Mouse (Mus musculus) testis, adult 10 weeks (tissue): ENCODE results near the gene Kmt5a. TPM values are rescaled to one million over a fixed set of nuclear protein-coding genes. Genes with fewer than 3 reads are reported as not detected.

ENCODE experiments used
- polyA plus RNA-seq: library from polyadenylated mRNA; stranded (reverse); fragments of 350-450 nt; fragmentation: Illumina TruSeq; extraction: RNeasy Lipid Tissue Mini Kit (QIAGEN cat#74804); gene quantifications from one replicate; pipeline ENCODE4 v1.2.3, GENCODE M21; 2014; ENCODE audit warnings: low read depth, low replicate concordance

Gene Kmt5a
- polyA plus RNA-seq: 31.7 TPM

DNA sequence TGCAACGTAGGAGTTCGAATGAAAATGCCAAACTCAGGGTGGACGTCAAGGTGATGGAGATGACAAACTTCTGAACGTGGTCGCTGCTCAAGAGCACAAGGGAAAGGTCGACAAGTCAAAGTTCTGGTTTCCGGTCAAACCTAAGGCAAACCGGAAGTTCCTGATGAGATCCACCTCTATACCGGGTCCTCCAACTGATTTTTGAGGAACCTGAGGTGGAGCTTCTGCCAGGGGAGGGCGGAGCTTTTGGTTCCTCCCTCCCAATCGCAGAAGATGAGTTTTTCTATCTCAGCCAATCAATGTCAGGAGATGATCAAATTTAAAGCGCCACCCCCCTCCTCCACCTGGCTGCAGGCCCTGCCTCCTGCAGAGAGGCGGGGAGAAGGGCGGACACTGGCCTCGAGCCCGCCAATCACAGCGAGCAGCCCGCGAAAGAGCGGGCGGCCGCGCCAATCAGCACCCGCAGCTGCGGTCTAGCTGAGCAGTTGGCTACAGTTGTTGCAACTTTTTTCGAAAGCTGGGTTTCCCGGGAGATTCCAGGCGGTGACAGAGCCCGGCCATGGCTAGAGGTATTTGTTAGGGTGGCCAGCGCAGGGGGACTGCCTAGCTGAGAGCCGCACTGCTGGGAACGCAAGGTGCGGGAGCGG is at the start of gene Kmt5a:
Gene Kmt5a, plus strand, starts transcription at position 484 of the 647 bp plus-strand sequence.

DNA sequence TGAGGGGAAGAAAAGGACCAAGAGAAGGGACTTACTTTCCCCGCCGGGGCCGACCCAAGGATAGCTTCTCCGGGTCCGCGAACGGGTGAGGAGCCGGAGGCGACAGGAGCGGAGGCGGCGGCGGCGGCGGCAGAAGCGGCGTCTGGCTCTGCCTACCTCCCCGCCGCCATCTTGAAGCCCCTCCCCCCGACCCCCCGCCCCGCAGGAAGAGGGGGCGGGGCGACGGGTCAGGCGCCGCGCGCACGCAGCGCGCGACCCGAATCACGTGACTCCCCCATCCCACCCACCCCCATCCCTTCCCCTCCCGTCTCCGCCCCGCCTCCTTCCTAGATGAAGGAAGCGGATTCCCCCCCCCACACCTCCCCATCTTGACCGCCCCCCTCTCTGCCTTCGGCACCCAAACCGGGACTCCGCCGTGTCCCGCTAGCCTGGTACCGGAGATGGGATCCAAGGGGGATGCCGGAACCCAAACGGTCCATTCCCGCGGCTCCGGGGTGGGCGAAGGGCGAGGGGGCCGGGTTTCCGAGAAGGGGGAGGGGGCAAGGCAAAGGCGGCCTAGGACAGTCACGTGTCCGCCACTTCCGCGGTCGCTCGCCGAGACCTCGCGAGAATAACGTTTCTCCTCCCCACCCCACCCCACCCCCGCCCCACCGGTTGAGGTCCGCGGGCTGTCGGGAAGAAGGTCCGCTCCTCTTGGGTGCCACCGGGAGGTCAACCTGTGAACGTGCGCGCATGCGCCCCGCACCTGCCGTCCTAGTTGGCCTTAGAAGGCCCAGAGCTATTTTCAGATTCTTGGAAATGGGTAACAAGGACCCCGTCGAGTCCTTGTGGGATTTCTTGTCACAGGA is 14.1 kb upstream of the Kmt5a start, which contains the start of gene Sbno1:
Gene Sbno1, minus strand, starts transcription at position 590 of the 848 bp plus-strand sequence.

GRCm38 (mm10) chr5:124482966-124483654 is 43.4 kb downstream of the Kmt5a start, which contains the start of gene Snrnp35:
Gene Snrnp35 (plus strand): TSS chr5:124483134.

Other genes starting within 250 kb of the Kmt5a start
- 12.0 TPM for gene Pitpnm2, start 190.2 kb upstream of the Kmt5a start, polyA plus RNA-seq
- gene Mphosph9, start 112.0 kb upstream of the Kmt5a start, polyA plus RNA-seq: 51.4 TPM
- 7.6 TPM for gene 2810006K23Rik, start 111.8 kb upstream of the Kmt5a start, polyA plus RNA-seq
- 44.7 TPM for gene Cdk2ap1, start 76.8 kb upstream of the Kmt5a start, polyA plus RNA-seq
- 238 TPM for gene Sbno1, start 13.9 kb upstream of the Kmt5a start, polyA plus RNA-seq
- 2.6 TPM for gene Rilpl2, start 38.4 kb downstream of the Kmt5a start, polyA plus RNA-seq
- 4.8 TPM for gene Snrnp35, start 43.2 kb downstream of the Kmt5a start, polyA plus RNA-seq
- 1.0 TPM for gene Rilpl1, start 91.5 kb downstream of the Kmt5a start, polyA plus RNA-seq
- gene Tmed2, start 100.8 kb downstream of the Kmt5a start, polyA plus RNA-seq: 384 TPM
- 4.5 TPM for gene Ddx55, start 112.9 kb downstream of the Kmt5a start, polyA plus RNA-seq
- gene Eif2b1, start 139.2 kb downstream of the Kmt5a start, polyA plus RNA-seq: 32.2 TPM
- 7.7 TPM for gene Gtf2h3, start 139.2 kb downstream of the Kmt5a start, polyA plus RNA-seq
- gene Atp6v0a2, start 188.6 kb downstream of the Kmt5a start, polyA plus RNA-seq: 9.3 TPM